Mouse (Mus musculus) cerebellum, postnatal 4 days (tissue): ENCODE results near the gene Etd.
"Not testable (repeated sequence)": the region's sequence is repeated elsewhere in the genome, so short reads cannot be mapped to it uniquely, and the experiment has no call there.

ENCODE experiments used
- DNase-seq, 2 experiments: peaks; one replicate each; pipeline ENCODE4 v3.0.0; 2022; ENCODE audit warnings: low spot score in 2 of 2, mixed read lengths in 1 of 2

Gene Etd

GRCm38 (mm10) chrX:53434618-53435017 lies at the start of gene Etd:
Gene Etd (plus strand): TSS chrX:53434918.
- no peak for DNase-seq

- DNase-seq = no peak
Measured at GRCm38 (mm10) chrX:53386362-53386761, 48.4 kb upstream of the Etd start.

GRCm38 (mm10) chrX:53432888-53433287 lies 1.8 kb upstream of the Etd start:
- no peak for DNase-seq

- no peak for DNase-seq
Measured at GRCm38 (mm10) chrX:53459573-53459972, 24.9 kb downstream of the Etd start.

- DNase-seq = not testable (repeated sequence)
Measured at GRCm38 (mm10) chrX:53464194-53464593, 29.5 kb downstream of the Etd start.
